Mouse (Mus musculus): ENCODE results near the gene Ifi214.
"Not testable (repeated sequence)": the region's sequence is repeated elsewhere in the genome, so short reads cannot be mapped to it uniquely, and the experiment has no call there.

DNA sequence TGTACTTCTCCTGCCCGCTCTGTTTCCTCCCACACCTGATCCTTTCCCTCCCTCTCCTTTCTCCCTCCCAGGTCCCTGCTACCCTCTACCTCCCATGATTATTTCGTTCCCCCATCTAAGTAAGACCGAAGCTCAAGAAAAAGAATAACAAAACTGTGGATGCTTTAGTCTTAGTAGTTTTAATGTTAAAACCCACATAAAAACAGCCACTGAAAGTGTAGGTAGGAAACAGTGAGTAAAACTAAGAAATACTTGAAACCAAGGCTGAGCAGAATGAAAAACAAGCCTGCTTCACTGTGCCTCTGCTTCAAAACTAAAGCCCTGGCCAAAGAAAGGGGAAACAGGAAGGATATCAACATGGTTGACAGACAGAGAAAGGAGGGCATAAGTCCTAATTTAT is 13.0 kb upstream of the Ifi214 start:
- not testable (repeated sequence) for TF ChIP-seq POLR2A, CTCF (IDR thresholded peaks at IDR 0.05; ENCODE audit: extremely low read depth, insufficient read depth, low read length)
